Mouse (Mus musculus) heart, adult 18-20 months (tissue): Measurements from ENCODE around the gene Olfr1357. TPM values are rescaled to one million over a fixed set of nuclear protein-coding genes. Genes with fewer than 3 reads are reported as not detected.

ENCODE experiments used
- DNase-seq, 2 experiments: peaks; one replicate each; pipeline ENCODE4 v3.0.0; 2021 to 2022; ENCODE audit warnings: mixed read lengths in 1 of 2
- total RNA-seq, 2 experiments: library from RNA; stranded (reverse); gene quantifications; 2 replicates each; pipeline ENCODE4 v1.2.3; 2021

The Olfr1357 gene
- total RNA-seq, 2 experiments from 2014 or later, result not detected

DNA sequence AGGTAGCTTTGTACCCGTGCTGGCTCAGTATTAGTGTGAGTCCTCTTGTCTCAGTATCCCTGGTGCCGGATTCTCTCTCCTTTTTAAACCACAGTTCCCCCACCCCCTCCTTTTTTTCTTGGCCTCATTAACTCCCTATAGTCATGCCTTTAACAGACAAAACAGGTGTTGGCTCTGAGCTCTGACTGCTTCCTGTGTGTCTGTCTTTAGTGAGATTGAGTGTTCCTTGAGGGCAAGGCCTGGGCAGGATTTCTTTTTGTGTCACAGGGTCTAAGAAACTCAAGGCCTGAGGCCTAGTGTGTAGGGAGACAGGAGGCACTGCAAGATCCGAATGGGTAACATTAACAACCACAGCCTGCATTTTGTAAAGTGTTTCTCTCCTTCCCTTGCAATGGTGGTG is 39.7 kb downstream of the Olfr1357 start:
- DNase-seq, result no peak

DNA sequence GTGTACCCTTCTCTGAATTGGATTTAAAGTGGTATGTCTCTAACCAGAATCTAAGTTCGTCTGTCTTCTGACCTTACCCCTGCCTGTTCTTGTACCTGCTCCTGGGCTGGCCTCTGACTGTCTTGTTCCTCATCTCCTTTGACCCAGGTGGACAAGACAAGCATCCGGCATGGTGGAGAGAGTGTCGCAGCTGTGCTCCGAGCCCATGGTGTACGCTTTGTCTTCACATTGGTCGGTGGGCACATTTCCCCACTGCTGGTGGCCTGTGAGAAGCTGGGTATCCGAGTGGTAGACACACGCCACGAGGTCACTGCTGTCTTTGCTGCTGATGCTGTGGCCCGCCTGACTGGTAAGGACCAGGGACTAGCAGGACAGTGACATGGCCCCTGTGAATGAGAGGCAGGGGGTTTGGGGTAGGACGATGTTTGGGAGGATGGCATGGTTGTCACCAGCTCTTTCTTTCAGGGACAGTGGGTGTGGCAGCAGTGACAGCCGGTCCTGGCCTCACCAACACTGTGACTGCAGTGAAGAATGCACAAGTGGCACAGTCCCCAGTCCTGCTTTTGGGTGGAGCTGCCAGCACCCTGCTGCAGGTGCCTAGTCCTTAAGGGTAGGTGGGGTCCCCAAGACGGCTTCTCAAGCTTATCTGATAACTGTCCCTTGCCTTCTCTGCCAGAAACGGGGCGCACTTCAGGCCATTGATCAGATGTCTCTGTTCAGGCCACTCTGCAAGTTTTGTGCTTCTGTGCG is 41.3 kb downstream of the Olfr1357 start:
- DNase-seq, result no peak

- DNase-seq, result peak; percentile 54 to 56
Observed at GRCm38 (mm10) chr10:78575690-78576089, 42.2 kb downstream of the Olfr1357 start.

DNA sequence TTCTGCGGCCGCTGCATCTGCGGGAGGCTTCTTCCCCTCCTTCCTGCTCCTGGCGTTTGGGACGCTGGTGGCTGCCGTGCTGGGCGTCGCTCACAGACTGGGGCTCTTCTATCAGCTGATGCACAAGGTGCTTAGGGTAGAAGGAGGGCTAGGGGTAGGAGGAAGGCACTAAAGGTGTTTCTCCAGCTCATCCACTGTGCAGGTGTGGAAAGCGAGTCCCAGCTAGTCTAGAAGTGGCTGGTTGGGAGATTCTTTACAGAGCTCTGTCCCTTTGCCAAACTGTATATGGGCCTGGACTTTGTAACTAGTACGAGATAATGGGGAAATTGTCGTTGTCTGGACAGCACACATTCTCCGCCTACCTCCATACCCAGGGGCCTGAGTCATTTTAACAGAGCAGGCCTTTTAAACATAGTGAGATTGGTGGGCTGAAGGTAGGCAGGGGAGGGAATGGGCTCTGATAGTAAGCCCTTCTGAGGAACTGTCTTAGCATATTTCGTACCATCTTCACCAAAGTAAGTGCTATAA is 42.7 kb downstream of the Olfr1357 start:
- DNase-seq, result no peak

DNA sequence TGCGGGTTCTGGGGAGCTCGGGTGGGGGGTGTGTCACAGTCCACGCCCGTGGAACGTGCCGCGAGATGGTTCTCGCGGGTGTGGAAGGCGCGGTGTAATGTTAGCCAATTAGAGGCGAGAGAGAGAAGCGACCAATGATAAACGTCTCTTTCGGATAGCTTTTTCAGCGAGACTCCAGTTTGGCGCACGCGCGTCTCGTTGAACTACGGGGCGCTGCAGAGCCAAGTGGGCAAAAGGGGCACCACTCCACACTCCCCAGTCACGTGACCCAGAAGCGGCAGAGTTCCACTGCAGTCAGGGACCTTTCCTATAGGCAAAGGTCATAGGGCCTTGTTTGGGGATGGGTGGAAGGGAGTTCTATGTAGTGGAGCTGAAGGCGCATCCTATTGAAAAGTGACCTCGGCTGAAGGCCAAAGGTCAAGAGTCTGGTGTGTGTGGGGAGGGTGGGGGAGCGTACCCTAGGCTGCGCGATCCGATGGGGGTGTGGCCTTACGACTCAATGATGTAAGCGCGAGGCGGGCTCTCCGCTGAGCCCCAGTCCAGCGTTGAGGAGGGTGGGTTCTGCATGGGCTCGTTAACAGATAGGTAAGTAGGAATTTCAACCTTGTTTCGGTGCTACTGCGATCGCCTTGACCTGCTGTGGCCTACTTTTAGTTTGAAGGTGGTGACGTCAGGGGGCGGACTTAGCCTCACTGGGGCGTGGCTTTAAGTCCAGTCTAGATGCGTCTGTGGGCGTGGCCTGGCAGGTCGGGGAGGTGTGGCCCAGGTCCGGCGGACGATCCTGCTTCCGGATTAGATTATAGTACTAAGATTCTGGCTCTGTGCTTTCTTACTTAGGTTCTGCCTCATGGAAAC is 43.4 kb downstream of the Olfr1357 start, which contains the start of gene Ilvbl:
TSS of gene Ilvbl (plus strand) at position 97 of the 855 bp plus-strand sequence.
- DNase-seq, result peak; percentile 96 to 98

- no peak for DNase-seq
Observed at GRCm38 (mm10) chr10:78573226-78573625, 44.6 kb downstream of the Olfr1357 start.

- no peak for DNase-seq
Observed at GRCm38 (mm10) chr10:78570897-78571296, 47.0 kb downstream of the Olfr1357 start.

- DNase-seq, result no peak
Observed at GRCm38 (mm10) chr10:78570416-78570815, 47.5 kb downstream of the Olfr1357 start.

DNA sequence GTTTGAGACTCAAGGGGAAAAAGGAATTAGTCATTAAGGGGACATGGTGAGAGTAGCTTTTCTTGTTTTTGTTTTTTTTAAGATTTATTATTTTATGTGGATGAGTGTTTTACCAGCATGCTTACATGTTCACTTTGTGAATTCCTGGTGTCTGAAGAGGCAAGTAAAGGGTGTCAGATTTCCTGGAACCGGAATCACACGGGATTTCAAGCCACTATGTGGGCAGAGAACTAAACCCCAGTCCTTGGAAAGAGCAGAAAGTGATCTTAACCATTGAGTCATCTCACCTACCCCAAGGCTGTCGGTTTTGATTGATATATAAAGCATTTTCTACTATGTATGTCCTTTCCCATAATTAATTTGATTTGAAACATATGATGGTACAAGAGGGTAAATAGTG is 48.2 kb downstream of the Olfr1357 start:
- no peak for DNase-seq

DNA sequence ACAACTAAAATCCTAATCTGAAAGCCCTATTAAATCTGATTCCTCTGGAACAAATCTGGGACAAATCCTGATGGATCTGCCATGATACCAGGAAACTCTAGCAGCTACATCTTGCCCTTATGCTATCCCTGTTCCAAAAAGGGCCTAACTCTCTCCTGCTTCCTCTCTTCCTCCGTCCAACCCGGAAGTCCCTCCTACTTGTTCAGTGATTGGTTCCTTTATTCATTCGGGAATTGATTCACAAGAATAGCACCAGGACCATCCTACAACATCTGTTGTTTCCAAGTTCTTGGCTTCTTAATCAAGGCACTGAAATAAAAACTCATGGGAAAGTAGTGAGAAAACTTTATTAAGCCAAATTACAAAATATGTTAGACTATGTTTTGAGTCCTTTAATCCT is 48.7 kb downstream of the Olfr1357 start:
- no peak for DNase-seq

- no peak for DNase-seq
Observed at GRCm38 (mm10) chr10:78565070-78565469, 52.8 kb downstream of the Olfr1357 start.

Other genes starting within 250 kb of the Olfr1357 start
- 10 to 100 TPM; 90.5 to 94.6 TPM for gene Rrp1, start 205.0 kb downstream of the Olfr1357 start, total RNA-seq
- gene Cstb, start 192.4 kb downstream of the Olfr1357 start, total RNA-seq, result 10 to 100 TPM; 25.5 to 33.5 TPM
- gene Pdxk, start 153.1 kb downstream of the Olfr1357 start, total RNA-seq, result 10 to 100 TPM; 11.5 to 12.0 TPM
- gene Olfr1358, start 100.6 kb downstream of the Olfr1357 start, total RNA-seq, result not detected
- gene Ilvbl, start 43.7 kb downstream of the Olfr1357 start, total RNA-seq, result 10 to 100 TPM; 31.6 to 40.5 TPM
- 10 to 100 TPM; 11.0 to 11.5 TPM for gene Syde1, start 26.1 kb downstream of the Olfr1357 start, total RNA-seq
- gene Casp14, start 100.2 kb upstream of the Olfr1357 start, total RNA-seq, result not detected
- gene Ccdc105, start 135.0 kb upstream of the Olfr1357 start, total RNA-seq, result not detected
- not detected for gene Slc1a6, start 162.4 kb upstream of the Olfr1357 start, total RNA-seq
- not detected for gene Olfr1356, start 234.1 kb upstream of the Olfr1357 start, total RNA-seq